8 mouse cellular contexts compared by ENCODE assay signal in the genomic region with DNA sequence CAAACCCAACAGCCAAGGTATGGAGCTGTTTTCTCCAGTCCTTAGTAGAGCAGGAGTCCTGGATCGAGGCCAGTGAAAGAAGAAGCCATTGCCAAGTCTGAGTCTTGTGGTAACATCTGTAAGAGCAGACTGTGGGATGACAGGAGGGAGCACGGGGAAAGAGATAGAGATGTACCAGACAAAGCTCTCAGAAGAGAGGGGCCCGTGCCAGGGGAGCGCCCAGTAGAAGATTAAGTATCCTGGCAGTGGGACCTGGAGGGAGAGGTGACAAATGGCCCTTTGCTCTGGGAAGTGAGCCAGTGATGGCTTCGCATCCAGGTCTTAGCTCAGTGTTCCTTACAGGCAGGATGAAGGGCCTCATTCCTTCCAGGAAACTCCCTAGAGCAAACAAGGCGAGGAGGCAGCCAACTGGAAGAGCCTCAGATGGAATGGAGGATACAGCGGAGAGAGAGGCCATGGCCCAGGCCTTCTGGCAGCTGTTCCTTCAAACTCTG.
DNase-seq lines count a peak whose midpoint lies in the region; ATAC-seq and TF ChIP-seq lines count a peak whose summit lies in the region.

No protein-coding gene starts in this region.

- H3K4me2 ChIP-seq in limb, embryonic 14.5 days (replicated peaks; ENCODE audit: low read depth, low read length, severe bottlenecking) = no peak overlapping the region

- no peak for TF ChIP-seq CTCF in brain, embryonic 14.5 days (IDR thresholded peaks at IDR 0.05; ENCODE audit: borderline replicate concordance, extremely low read depth, insufficient read depth, insufficient read length)

- ATAC-seq in frontal cortex, adult (ENCODE audit: low TSS enrichment) = peak; percentile 20; the same call in 1 of the 2 replicates
- ATAC-seq in limb, embryonic 14.5 days (ENCODE audit: low FRiP score, low read depth) = peak; percentile 83
- ATAC-seq in granulocyte monocyte progenitor cell, adult 5-6 weeks (replicated peaks; ENCODE audit: poor library complexity, severe bottlenecking) = no peak

- DNase-seq in frontal cortex, postnatal 14 days (ENCODE audit: low spot score in 2 of 2) = no peak
- peak; percentile 42 for DNase-seq in brain, embryonic 14.5 days (ENCODE audit: low read depth)
- DNase-seq in heart, adult 9 months (ENCODE audit: low spot score in 2 of 2) = peak; percentile 87 to 88
- peak; percentile 86 for DNase-seq in limb, embryonic 14.5 days (ENCODE audit: low spot score)
- peak; percentile 24 for DNase-seq in urinary bladder, postnatal 25 days (ENCODE audit: low spot score)
- no peak for DNase-seq in thymus, postnatal 25 days

- no peaks in the 10 kb centered on the region for H3K27me3 ChIP-seq in limb, embryonic 14.5 days (ENCODE audit: control insufficient read depth, insufficient read depth, low read length)

- H3K4me1 ChIP-seq in limb, embryonic 14.5 days (ENCODE audit: control insufficient read depth, insufficient read depth, low read length) = no peaks in the 10 kb centered on the region

- no peak for TF ChIP-seq POLR2A in brain, embryonic 14.5 days (IDR thresholded peaks at IDR 0.05; ENCODE audit: borderline replicate concordance, extremely low read depth, insufficient read depth, insufficient read length, poor library complexity, severe bottlenecking)
- no peak for TF ChIP-seq POLR2A in limb, embryonic 14.5 days (IDR thresholded peaks at IDR 0.05; ENCODE audit: borderline replicate concordance, extremely low read depth, insufficient read depth, insufficient read length)

- H3K27ac ChIP-seq in limb, embryonic 14.5 days (replicated peaks; ENCODE audit: low read depth, low read length) = no peak overlapping the region

- no peaks in the 10 kb centered on the region for H3K9me3 ChIP-seq in limb, embryonic 14.5 days (ENCODE audit: control insufficient read depth, low read length)

- no peaks in the 10 kb centered on the region for H3K36me3 ChIP-seq in limb, embryonic 14.5 days (ENCODE audit: control insufficient read depth, insufficient read depth, low read length)

- no peak overlapping the region for H3K9ac ChIP-seq in limb, embryonic 14.5 days (ENCODE audit: low read depth, low read length, severe bottlenecking)

- H3K4me3 ChIP-seq in limb, embryonic 14.5 days (replicated peaks; ENCODE audit: low read length) = no peak overlapping the region

- 72% methylated on average over 7 of the region's 7 CpGs for WGBS in limb, embryonic 14.5 days

Comparison
In these comparisons a context has a peak if more than half of its experiments do, and no peak if none do; other contexts are left out.
1. DNase-seq: peak in brain, embryonic 14.5 days (single experiment), heart, adult 9 months (2 of 2), limb, embryonic 14.5 days (single experiment) and urinary bladder, postnatal 25 days (single experiment); none in frontal cortex, postnatal 14 days (0 of 2) and thymus, postnatal 25 days (single experiment).